Comparison of ENCODE assay signal across 8 mouse cellular contexts in the genomic region with DNA sequence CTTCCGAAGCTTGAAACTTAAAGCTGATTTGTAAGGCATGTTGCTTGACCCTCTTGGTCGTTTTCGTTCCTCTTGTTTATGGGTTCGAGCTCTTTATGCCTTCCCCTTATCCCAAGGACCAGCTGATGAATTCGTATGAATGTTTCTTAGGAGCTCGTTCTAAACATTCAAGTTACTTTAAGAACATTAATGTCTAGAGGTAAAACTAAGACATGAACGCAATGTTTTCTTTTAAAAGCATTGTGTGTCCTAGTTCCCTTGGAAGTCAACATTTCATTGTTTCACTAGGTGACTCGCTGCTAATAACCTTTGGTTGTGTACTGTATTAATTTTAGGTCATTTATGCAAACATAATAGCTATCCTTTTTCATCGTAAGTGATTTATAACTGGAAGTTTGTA. TPM values are rescaled to one million over a fixed set of nuclear protein-coding genes. Genes with fewer than 3 reads are reported as not detected.
DNase-seq lines count a peak whose midpoint lies in the region; ATAC-seq and TF ChIP-seq lines count a peak whose summit lies in the region.

No protein-coding gene starts in this region.

- TF ChIP-seq POLR2A in embryonic fibroblast, embryonic 13.5 days (IDR thresholded peaks at IDR 0.05; ENCODE audit: low read depth, low read length), result no peak

- no peaks in the 10 kb centered on the region for H3K4me1 ChIP-seq in embryonic fibroblast, embryonic 13.5 days (ENCODE audit: control insufficient read depth, insufficient read depth, low read length)
- peaks cover 8% of the 10 kb centered on the region; the same call in 1 of the 2 replicates for H3K4me1 ChIP-seq in intestine, postnatal 0 days (replicated peaks; ENCODE audit: control insufficient read depth, insufficient read depth, low read length)
- H3K4me1 ChIP-seq in neural tube, embryonic 13.5 days (replicated peaks), result peaks cover 7% of the 10 kb centered on the region; the same call in 1 of the 2 replicates

- 87% methylated on average over 9 of the region's 9 CpGs for WGBS in intestine, postnatal 0 days
- WGBS in neural tube, embryonic 13.5 days, result 87% methylated on average over 9 of the region's 9 CpGs

- H3K36me3 ChIP-seq in intestine, postnatal 0 days (ENCODE audit: control insufficient read depth, insufficient read depth), result no peaks in the 10 kb centered on the region
- no peaks in the 10 kb centered on the region for H3K36me3 ChIP-seq in neural tube, embryonic 13.5 days

- TF ChIP-seq CTCF in left cerebral cortex, adult 2 months (IDR thresholded peaks at IDR 0.05), result no peak
- no peak for TF ChIP-seq CTCF in embryonic fibroblast, embryonic 13.5 days (IDR thresholded peaks at IDR 0.05; ENCODE audit: borderline replicate concordance, insufficient read depth, low read length)
- TF ChIP-seq CTCF in intestine, postnatal 0 days (IDR thresholded peaks at IDR 0.05; ENCODE audit: low read depth), result no peak

- no peak for ATAC-seq in intestine, postnatal 0 days
- no peak for ATAC-seq in neural tube, embryonic 13.5 days (ENCODE audit: low read depth)

- H3K4me3 ChIP-seq in left cerebral cortex, adult 2 months, result peak overlapping the region; percentile 73
- H3K4me3 ChIP-seq in embryonic fibroblast, embryonic 13.5 days (ENCODE audit: insufficient read depth, low read length), result peak overlapping the region; percentile 34; the same call in 1 of the 2 replicates
- H3K4me3 ChIP-seq in intestine, postnatal 0 days (ENCODE audit: low read depth, low read length), result peak overlapping the region; percentile 81; the same call in 1 of the 2 replicates
- peak overlapping the region; percentile 82; the same call in 1 of the 2 replicates for H3K4me3 ChIP-seq in neural tube, embryonic 13.5 days

- intact Hi-C loops in left cerebral cortex, adult 2 months (cut with DNase I), result no loop called here

- no peak overlapping the region for H3K9ac ChIP-seq in intestine, postnatal 0 days (ENCODE audit: low read depth, low read length)
- H3K9ac ChIP-seq in neural tube, embryonic 13.5 days, result no peak overlapping the region

- no peak for DNase-seq in left cerebral cortex, adult 2 months (ENCODE audit: extremely low spot score in 1 of 2, low spot score in 2 of 2)
- DNase-seq in left cerebral cortex, adult 11 months (ENCODE audit: low spot score), result no peak
- DNase-seq in thymus, postnatal 14 days, result no peak
- no peak for DNase-seq in yolk sac, embryonic 10.5 days (ENCODE audit: low spot score)
- DNase-seq in right cerebral cortex, adult 18-20 months, result no peak

- H3K9me3 ChIP-seq in intestine, postnatal 0 days (ENCODE audit: control insufficient read depth), result no peaks in the 10 kb centered on the region
- no peaks in the 10 kb centered on the region for H3K9me3 ChIP-seq in neural tube, embryonic 13.5 days

- H3K4me2 ChIP-seq in intestine, postnatal 0 days (replicated peaks; ENCODE audit: low read depth), result peak overlapping the region; percentile 91
- H3K4me2 ChIP-seq in neural tube, embryonic 13.5 days, result peak overlapping the region; percentile 77

- no peaks in the 10 kb centered on the region for H3K27me3 ChIP-seq in intestine, postnatal 0 days (replicated peaks; ENCODE audit: control insufficient read depth, insufficient read depth, low read length)
- H3K27me3 ChIP-seq in neural tube, embryonic 13.5 days, result no peaks in the 10 kb centered on the region

- no peak overlapping the region; the same call in 1 of the 2 replicates for H3K27ac ChIP-seq in left cerebral cortex, adult 2 months
- no peak overlapping the region for H3K27ac ChIP-seq in embryonic fibroblast, embryonic 13.5 days (ENCODE audit: insufficient read depth, low read length)
- H3K27ac ChIP-seq in intestine, postnatal 0 days (ENCODE audit: low read depth, low read length), result no peak overlapping the region
- H3K27ac ChIP-seq in neural tube, embryonic 13.5 days (replicated peaks), result no peak overlapping the region

RNA-seq across cellular contexts. Expression of gene Rmdn2, which starts 4.2 kb away (rescaled TPM):
- total RNA-seq in left cerebral cortex, adult 2 months (2021), result 10 to 100 TPM; 10.9 to 12.4 TPM
- polyA plus RNA-seq in embryonic fibroblast, embryonic 13.5 days (2011; ENCODE audit: insufficient read length, low read depth, missing spikeins), result 12.0 and 13.9 TPM in 2 replicates
- 13.4 and 14.1 TPM in 2 replicates for polyA plus RNA-seq in intestine, postnatal 0 days (2015; fragmentation: Nextera tagmentation; extraction: Ambion mirVana)
- polyA plus RNA-seq in neural tube, embryonic 13.5 days (2015; fragmentation: Nextera tagmentation; extraction: Ambion mirVana), result 7.6 and 10.7 TPM in 2 replicates
